Mouse (Mus musculus): ENCODE measurements around the gene Scel. TPM values are rescaled to one million over a fixed set of nuclear protein-coding genes. Genes with fewer than 3 reads are reported as not detected.

The Scel gene
- polyA plus RNA-seq, 1 experiment from 2014 or later, result 0.10 TPM

GRCm38 (mm10) chr14:103587208-103587900, 74.2 kb downstream of the Scel start:
- peak; percentile 72 for ATAC-seq
- WGBS, result 40% methylated on average over 10 of the region's 10 CpGs
- no peak overlapping the region; the same call in 1 of the 2 replicates for H3K4me2 ChIP-seq
- H3K27ac ChIP-seq, result peak overlapping the region; percentile 40; the same call in 1 of the 2 replicates
- no peaks in the 10 kb centered on the region for H3K9me3 ChIP-seq (replicated peaks)
- H3K36me3 ChIP-seq (ENCODE audit: poor library complexity, severe bottlenecking), result no peaks in the 10 kb centered on the region
- peaks cover 15% of the 10 kb centered on the region for H3K4me1 ChIP-seq
- no peaks in the 10 kb centered on the region for H3K27me3 ChIP-seq
- H3K9ac ChIP-seq, result no peak overlapping the region
- H3K4me3 ChIP-seq, result no peak overlapping the region

DNA sequence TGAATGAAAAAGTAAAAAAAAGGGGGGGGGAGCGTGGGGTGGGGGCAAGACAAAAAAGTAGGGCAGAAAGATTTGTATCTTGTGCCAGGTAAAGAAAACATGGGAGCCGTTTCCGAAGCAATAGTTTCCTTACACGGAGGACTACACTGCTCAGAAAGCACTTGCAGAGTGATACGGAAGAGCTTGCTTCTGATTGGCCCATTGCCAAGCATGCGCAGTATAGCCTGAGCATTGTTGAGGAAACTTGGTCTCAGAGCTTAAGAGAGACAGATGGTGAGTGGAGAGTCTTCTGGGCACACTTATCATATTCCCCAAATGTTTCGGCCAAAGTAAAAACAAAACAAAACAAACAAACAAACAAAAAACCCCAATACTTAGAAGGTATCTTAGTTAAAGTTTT, 76.7 kb downstream of the Scel start:
- Histone ChIP-seq H3K4me1 (peaks cover 15% of the 10 kb centered on the region), H3K4me2 (0 out of 2 replicates have a peak overlapping the region, but pooled peaks have one; percentile 13), H3K36me3 (ENCODE audit: poor library complexity, severe bottlenecking) (no peaks in the 10 kb centered on the region), H3K27me3 (no peaks in the 10 kb centered on the region), H3K9me3 (replicated peaks) (no peaks in the 10 kb centered on the region), H3K9ac (no peak overlapping the region), H3K27ac (no peak overlapping the region), H3K4me3 (no peak overlapping the region)
- WGBS, result 51% methylated on average over 7 of the region's 7 CpGs
- peak; percentile 84 for ATAC-seq

DNA sequence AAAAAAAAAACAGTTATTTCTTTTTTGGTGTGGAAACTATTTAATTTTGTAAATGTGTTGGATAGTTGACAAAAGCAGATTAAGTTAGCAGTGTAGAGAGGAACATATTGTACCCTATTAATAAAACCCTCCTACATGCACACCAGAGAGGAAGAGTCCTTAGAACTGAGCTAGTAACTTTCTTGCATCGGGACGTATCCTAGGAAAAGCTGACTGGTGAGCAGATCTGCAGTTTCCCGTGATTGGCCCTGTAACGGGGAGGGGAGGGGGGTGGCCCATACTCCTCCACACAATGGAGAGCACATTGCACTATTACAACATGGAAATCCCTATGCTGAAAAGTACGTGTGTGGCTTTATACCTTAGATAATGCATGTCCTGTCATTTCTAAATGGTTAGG, 82.7 kb downstream of the Scel start:
- WGBS, result 59% methylated on average over 5 of the region's 5 CpGs
- Histone ChIP-seq H3K4me2 (no peak overlapping the region), H3K27me3 (no peaks in the 10 kb centered on the region), H3K4me3 (no peak overlapping the region), H3K9me3 (replicated peaks) (no peaks in the 10 kb centered on the region), H3K27ac (no peak overlapping the region), H3K9ac (no peak overlapping the region), H3K36me3 (ENCODE audit: poor library complexity, severe bottlenecking) (no peaks in the 10 kb centered on the region), H3K4me1 (no peaks in the 10 kb centered on the region)
- no peak for ATAC-seq

- WGBS, result 86% methylated on average over 8 of the region's 8 CpGs
- ATAC-seq, result no peak
- Histone ChIP-seq H3K4me1 (no peaks in the 10 kb centered on the region), H3K9ac (no peak overlapping the region), H3K36me3 (ENCODE audit: poor library complexity, severe bottlenecking) (no peaks in the 10 kb centered on the region), H3K9me3 (replicated peaks) (no peaks in the 10 kb centered on the region), H3K4me3 (no peak overlapping the region), H3K27ac (no peak overlapping the region), H3K27me3 (no peaks in the 10 kb centered on the region), H3K4me2 (no peak overlapping the region)
Measured at GRCm38 (mm10) chr14:103608063-103608462, 94.9 kb downstream of the Scel start.

GRCm38 (mm10) chr14:103613573-103614271, 100.6 kb downstream of the Scel start:
- peak; percentile 92 for ATAC-seq
- no peaks in the 10 kb centered on the region for H3K36me3 ChIP-seq (ENCODE audit: poor library complexity, severe bottlenecking)
- no peaks in the 10 kb centered on the region for H3K9me3 ChIP-seq (replicated peaks)
- H3K4me1 ChIP-seq, result no peaks in the 10 kb centered on the region
- 60% methylated on average over 6 of the region's 6 CpGs for WGBS
- no peaks in the 10 kb centered on the region for H3K27me3 ChIP-seq
- no peak overlapping the region for H3K9ac ChIP-seq
- no peak overlapping the region for H3K4me2 ChIP-seq
- no peak overlapping the region for H3K27ac ChIP-seq
- no peak overlapping the region for H3K4me3 ChIP-seq

DNA sequence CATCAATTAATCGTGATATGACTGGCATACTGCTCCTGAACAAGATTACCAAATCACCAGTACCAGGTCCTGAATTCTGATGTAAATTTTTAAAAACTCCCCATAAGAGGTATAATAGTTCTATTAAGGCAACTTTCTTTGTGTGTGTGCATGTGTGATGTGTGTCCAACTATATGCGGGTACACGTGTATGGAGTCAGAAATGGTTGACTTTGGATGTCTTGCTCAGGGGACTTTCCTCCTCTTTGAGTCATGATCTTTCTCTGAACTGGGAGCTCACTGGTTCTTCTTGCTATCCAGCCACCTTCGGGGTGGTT, 101.1 kb downstream of the Scel start:
- Histone ChIP-seq H3K4me1 (no peaks in the 10 kb centered on the region), H3K27me3 (no peaks in the 10 kb centered on the region), H3K9me3 (replicated peaks) (no peaks in the 10 kb centered on the region), H3K9ac (no peak overlapping the region), H3K4me2 (no peak overlapping the region), H3K27ac (peak overlapping the region; percentile 14; the same call in 1 of the 2 replicates), H3K4me3 (no peak overlapping the region), H3K36me3 (ENCODE audit: poor library complexity, severe bottlenecking) (no peaks in the 10 kb centered on the region)
- peak; percentile 62 for ATAC-seq
- WGBS, result 82% methylated on average over 4 of the region's 4 CpGs

GRCm38 (mm10) chr14:103619756-103620155, 106.6 kb downstream of the Scel start:
- 94% methylated on average over 4 of the region's 4 CpGs for WGBS
- Histone ChIP-seq H3K27ac (no peak overlapping the region), H3K27me3 (no peaks in the 10 kb centered on the region), H3K4me3 (no peak overlapping the region), H3K9me3 (replicated peaks) (no peaks in the 10 kb centered on the region), H3K4me2 (no peak overlapping the region), H3K9ac (no peak overlapping the region), H3K36me3 (ENCODE audit: poor library complexity, severe bottlenecking) (no peaks in the 10 kb centered on the region), H3K4me1 (no peaks in the 10 kb centered on the region)
- no peak for ATAC-seq

GRCm38 (mm10) chr14:103621207-103621606, 108.1 kb downstream of the Scel start:
- WGBS, result 95% methylated on average over 2 of the region's 2 CpGs
- no peak for ATAC-seq
- Histone ChIP-seq H3K9ac (no peak overlapping the region), H3K4me2 (no peak overlapping the region), H3K27ac (no peak overlapping the region), H3K36me3 (ENCODE audit: poor library complexity, severe bottlenecking) (no peaks in the 10 kb centered on the region), H3K9me3 (replicated peaks) (no peaks in the 10 kb centered on the region), H3K4me3 (no peak overlapping the region), H3K4me1 (no peaks in the 10 kb centered on the region), H3K27me3 (no peaks in the 10 kb centered on the region)

- Histone ChIP-seq H3K9ac (no peak overlapping the region), H3K27ac (no peak overlapping the region), H3K9me3 (replicated peaks) (no peaks in the 10 kb centered on the region), H3K27me3 (no peaks in the 10 kb centered on the region), H3K4me1 (no peaks in the 10 kb centered on the region), H3K36me3 (ENCODE audit: poor library complexity, severe bottlenecking) (no peaks in the 10 kb centered on the region), H3K4me2 (no peak overlapping the region), H3K4me3 (no peak overlapping the region)
- WGBS, result 90% methylated on average over 6 of the region's 6 CpGs
- no peak for ATAC-seq
Measured at GRCm38 (mm10) chr14:103626100-103626499, 113.0 kb downstream of the Scel start.

DNA sequence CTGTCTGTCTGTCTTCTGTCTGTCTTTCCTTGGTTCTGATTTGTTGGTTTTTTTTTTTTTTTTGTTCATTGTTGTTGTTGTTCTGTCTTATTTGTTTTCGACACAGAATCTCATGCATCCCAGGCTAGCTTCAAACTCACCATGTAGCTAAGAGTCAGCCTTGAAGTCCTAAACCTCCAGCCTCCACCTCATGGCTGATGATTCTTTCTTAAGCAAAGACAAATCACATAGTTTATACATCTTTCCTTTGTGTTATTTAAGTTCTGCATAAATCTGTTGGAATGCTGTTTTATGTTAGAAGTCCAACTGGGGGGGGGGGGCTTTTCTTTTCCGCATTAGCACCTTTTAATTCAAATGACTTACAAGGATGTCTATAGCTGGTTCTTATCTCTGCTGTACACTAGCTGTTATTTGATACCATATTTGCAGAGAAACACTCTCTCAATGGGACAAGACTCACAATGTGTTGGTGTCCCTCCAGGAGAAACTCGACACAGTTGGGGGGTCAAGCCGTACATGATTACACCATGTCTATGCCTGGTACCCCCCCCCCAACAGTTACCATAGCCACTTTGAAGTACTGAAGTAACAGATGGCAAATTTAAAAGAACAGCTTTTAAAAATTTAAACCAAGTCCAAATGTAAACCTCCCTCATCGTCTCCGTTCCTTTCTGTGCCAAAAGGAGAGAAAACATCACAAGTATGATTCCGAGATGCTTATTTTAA, 116.7 kb downstream of the Scel start:
- H3K9me3 ChIP-seq (replicated peaks), result no peaks in the 10 kb centered on the region
- H3K4me1 ChIP-seq, result no peaks in the 10 kb centered on the region
- no peak overlapping the region for H3K4me3 ChIP-seq
- no peak overlapping the region for H3K9ac ChIP-seq
- H3K36me3 ChIP-seq (ENCODE audit: poor library complexity, severe bottlenecking), result no peaks in the 10 kb centered on the region
- 94% methylated on average over 7 of the region's 7 CpGs for WGBS
- ATAC-seq, result peak; percentile 51; the same call in 1 of the 2 replicates
- H3K4me2 ChIP-seq, result no peak overlapping the region
- H3K27ac ChIP-seq, result no peak overlapping the region
- no peaks in the 10 kb centered on the region for H3K27me3 ChIP-seq

DNA sequence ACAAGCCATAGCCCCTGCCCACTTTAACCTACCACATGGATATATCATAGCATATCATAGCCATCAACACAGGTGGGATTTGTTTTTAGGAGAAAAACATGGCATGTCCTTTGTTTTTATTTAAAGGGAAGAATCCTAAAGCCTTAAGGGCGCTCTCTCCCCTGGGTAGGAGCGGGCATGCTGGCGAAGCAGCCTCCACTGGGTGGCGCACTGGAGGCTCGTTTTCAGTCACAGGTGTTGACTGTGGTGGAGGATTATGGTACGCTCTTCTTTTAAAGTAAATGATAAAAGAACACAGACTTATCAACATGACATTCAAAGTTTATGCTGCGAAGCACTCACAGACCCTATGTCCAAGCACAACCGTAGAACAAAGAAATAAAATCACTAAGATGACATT, 117.4 kb downstream of the Scel start:
- Histone ChIP-seq H3K27ac (no peak overlapping the region), H3K9ac (no peak overlapping the region), H3K4me3 (no peak overlapping the region), H3K36me3 (ENCODE audit: poor library complexity, severe bottlenecking) (no peaks in the 10 kb centered on the region), H3K9me3 (replicated peaks) (no peaks in the 10 kb centered on the region), H3K27me3 (no peaks in the 10 kb centered on the region), H3K4me2 (no peak overlapping the region), H3K4me1 (no peaks in the 10 kb centered on the region)
- peak; percentile 24; the same call in 1 of the 2 replicates for ATAC-seq
- WGBS, result 83% methylated on average over 8 of the region's 8 CpGs

- no peak for ATAC-seq
- no peaks in the 10 kb centered on the region for H3K9me3 ChIP-seq (replicated peaks)
- H3K27me3 ChIP-seq, result no peaks in the 10 kb centered on the region
- H3K36me3 ChIP-seq (ENCODE audit: poor library complexity, severe bottlenecking), result no peaks in the 10 kb centered on the region
- WGBS, result 64% methylated on average over 3 of the region's 3 CpGs
- H3K27ac ChIP-seq, result no peak overlapping the region
- no peak overlapping the region for H3K4me2 ChIP-seq
- peaks cover 14% of the 10 kb centered on the region for H3K4me1 ChIP-seq
- no peak overlapping the region for H3K4me3 ChIP-seq
- H3K9ac ChIP-seq, result no peak overlapping the region
Measured at GRCm38 (mm10) chr14:103643933-103644332, 130.8 kb downstream of the Scel start.
